ENCODE assay signal across 15 mouse cellular contexts in the genomic region with DNA sequence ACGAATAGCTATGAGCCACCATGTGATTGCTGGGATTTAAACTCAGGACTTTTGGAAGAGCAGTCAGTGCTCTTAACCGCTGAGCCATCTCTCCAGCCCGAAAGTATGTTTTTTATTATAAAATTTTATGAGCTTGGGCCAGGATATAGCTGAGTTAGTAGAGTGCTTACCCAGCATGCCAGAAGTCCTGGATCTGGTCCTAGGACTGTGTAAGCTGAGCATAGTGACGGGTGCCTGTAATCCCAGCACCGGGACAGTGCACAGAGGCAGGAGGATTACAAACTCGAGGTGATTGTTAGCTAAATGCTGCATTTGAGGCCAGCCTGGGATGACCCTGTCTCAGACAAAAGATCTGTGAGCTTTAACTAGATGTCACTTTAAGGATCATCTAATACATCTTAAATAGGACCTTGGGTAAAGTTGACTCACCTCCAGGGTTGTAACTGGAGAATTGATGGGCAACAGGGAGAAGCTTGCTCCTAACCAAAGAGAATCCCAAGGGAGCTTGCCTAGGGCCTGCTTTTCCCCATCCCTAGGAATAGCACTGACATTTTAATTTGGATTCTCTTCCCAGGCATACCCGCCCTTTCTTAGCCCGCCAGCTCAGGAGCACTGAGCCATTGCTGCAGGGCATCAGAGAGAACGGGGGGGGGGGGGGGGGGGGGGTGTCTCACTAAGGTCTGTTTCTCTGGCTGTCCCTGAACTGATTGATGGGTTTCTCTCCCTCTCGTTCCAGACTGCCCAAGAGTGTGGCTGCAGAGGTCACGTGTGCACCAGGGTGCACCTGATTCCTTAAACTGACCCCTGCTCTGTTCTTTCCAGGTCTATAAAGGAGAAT. TPM values are rescaled to one million over a fixed set of nuclear protein-coding genes. Genes with fewer than 3 reads are reported as not detected.
A peak's percentile ranks its signal among the peaks of the same experiment; 100 is the strongest.
DNase-seq lines count a peak whose midpoint lies in the region; ATAC-seq and TF ChIP-seq lines count a peak whose summit lies in the region.
"Had no signal": no experiment of that assay in that cellular context is flagged by ENCODE, and none has a peak within 500 bp of the region (broad histone marks: within the 10 kb centered on the region; RNA-seq: fewer than 3 reads in every experiment).

No protein-coding gene starts in this region.

- ATAC-seq in limb, embryonic 13.5 days (ENCODE audit: low FRiP score, low read depth) = peak; percentile 78
- ATAC-seq in forebrain, embryonic 14.5 days = no peak
- ATAC-seq: hindbrain, embryonic 16.5 days; midbrain, embryonic 13.5 days; Patski had no signal

- H3K36me3 ChIP-seq in kidney, adult 2 months (ENCODE audit: control insufficient read depth, insufficient read depth, low read length) = no peaks in the 10 kb centered on the region
- no peaks in the 10 kb centered on the region for H3K36me3 ChIP-seq in C2C12 (ENCODE audit: control insufficient read depth, insufficient read depth)
- peaks cover 34% of the 10 kb centered on the region for H3K36me3 ChIP-seq in limb, embryonic 13.5 days
- 0 out of 2 replicates have a peak, but pooled peaks cover 4% of the 10 kb centered on the region for H3K36me3 ChIP-seq in forebrain, embryonic 14.5 days (ENCODE audit: control insufficient read depth, insufficient read depth, low read length)

- no peaks in the 10 kb centered on the region for H3K79me2 ChIP-seq in C2C12 (ENCODE audit: control insufficient read depth, insufficient read depth)

- TF ChIP-seq CTCF in kidney, adult 2 months (conservative IDR thresholded peaks at IDR 0.05; ENCODE audit: insufficient read depth, insufficient read length, low read depth, low read length) = no peak
- no peak for TF ChIP-seq CTCF in C2C12 (IDR thresholded peaks at IDR 0.05; ENCODE audit: control insufficient read depth, insufficient read depth, insufficient read length)
- no peak for TF ChIP-seq CTCF in bone marrow macrophage, adult 2 months (IDR thresholded peaks at IDR 0.05; ENCODE audit: low read depth, low read length)

- H3ac ChIP-seq in C2C12 (ENCODE audit: control insufficient read depth, insufficient read length, low read depth) = peak overlapping the region; percentile 40

- H3K4me3 ChIP-seq in kidney, adult 2 months (ENCODE audit: insufficient read depth, low read depth, low read length) = no peak overlapping the region
- H3K4me3 ChIP-seq in C2C12 (ENCODE audit: insufficient read depth, poor library complexity, severe bottlenecking) = no peak overlapping the region
- no peak overlapping the region for H3K4me3 ChIP-seq in bone marrow macrophage, adult 2 months (ENCODE audit: insufficient read depth, low read length)
- no peak overlapping the region for H3K4me3 ChIP-seq in limb, embryonic 13.5 days
- H3K4me3 ChIP-seq in forebrain, embryonic 14.5 days (ENCODE audit: low read depth, low read length) = no peak overlapping the region
- H3K4me3 ChIP-seq: midbrain, embryonic 13.5 days had no signal

- no peak overlapping the region for H3K9ac ChIP-seq in limb, embryonic 13.5 days
- no peak overlapping the region for H3K9ac ChIP-seq in forebrain, embryonic 14.5 days (ENCODE audit: low read length)
- H3K9ac ChIP-seq: midbrain, embryonic 13.5 days had no signal

- TF ChIP-seq POLR2A in kidney, adult 2 months (IDR thresholded peaks at IDR 0.05; ENCODE audit: low read depth, low read length) = no peak
- no peak for TF ChIP-seq POLR2A in bone marrow macrophage, adult 2 months (IDR thresholded peaks at IDR 0.05; ENCODE audit: borderline replicate concordance, low read depth, low read length)

- WGBS in kidney, adult 2 months = 56% methylated on average over 11 of the region's 11 CpGs
- WGBS in limb, embryonic 13.5 days = 36% methylated on average over 11 of the region's 11 CpGs
- WGBS in forebrain, embryonic 14.5 days = 82% methylated on average over 11 of the region's 11 CpGs

- no peaks in the 10 kb centered on the region for H3K4me1 ChIP-seq in kidney, adult 2 months (ENCODE audit: control insufficient read depth, insufficient read depth, low read length)
- H3K4me1 ChIP-seq in bone marrow macrophage, adult 2 months (ENCODE audit: control insufficient read depth, insufficient read depth, low read length) = peaks cover 12% of the 10 kb centered on the region
- H3K4me1 ChIP-seq in limb, embryonic 13.5 days = peaks cover 13% of the 10 kb centered on the region
- H3K4me1 ChIP-seq in forebrain, embryonic 14.5 days (ENCODE audit: control insufficient read depth, insufficient read depth, low read length) = no peaks in the 10 kb centered on the region

- no peak overlapping the region for H3K27ac ChIP-seq in kidney, adult 2 months (ENCODE audit: insufficient read depth, low read depth, low read length)
- 0 out of 2 replicates have a peak overlapping the region, but pooled peaks have one; percentile 33 for H3K27ac ChIP-seq in bone marrow macrophage, adult 2 months (ENCODE audit: insufficient read depth, low read depth, low read length)
- H3K27ac ChIP-seq in limb, embryonic 13.5 days = 0 out of 2 replicates have a peak overlapping the region, but pooled peaks have one; percentile 10
- H3K27ac ChIP-seq in forebrain, embryonic 14.5 days (ENCODE audit: low read depth, low read length) = no peak overlapping the region
- H3K27ac ChIP-seq: midbrain, embryonic 13.5 days had no signal

- H3K27me3 ChIP-seq in kidney, adult 2 months (replicated peaks; ENCODE audit: control insufficient read depth, insufficient read depth, low read length) = no peaks in the 10 kb centered on the region
- H3K27me3 ChIP-seq in C2C12 (ENCODE audit: control insufficient read depth, insufficient read depth, insufficient read length) = no peaks in the 10 kb centered on the region
- no peaks in the 10 kb centered on the region for H3K27me3 ChIP-seq in limb, embryonic 13.5 days
- H3K27me3 ChIP-seq in forebrain, embryonic 14.5 days (replicated peaks; ENCODE audit: control insufficient read depth, insufficient read depth, low read length) = no peaks in the 10 kb centered on the region
- H3K27me3 ChIP-seq: midbrain, embryonic 13.5 days; Patski had no signal

- DNase-seq in kidney, adult 2 months = peak; percentile 16
- DNase-seq in kidney, adult 8-10 months = no peak
- no peak for DNase-seq in left cerebral cortex, adult 18-20 months (ENCODE audit: low spot score in 2 of 2)
- DNase-seq in forebrain, embryonic 14.5 days (ENCODE audit: low spot score) = no peak
- DNase-seq: adrenal gland, adult 2 months; layer of hippocampus, postnatal 36 days; lung, postnatal 4 days; thymus, adult 2 months had no signal

- H3K9me3 ChIP-seq in limb, embryonic 13.5 days = no peaks in the 10 kb centered on the region
- no peaks in the 10 kb centered on the region for H3K9me3 ChIP-seq in forebrain, embryonic 14.5 days (replicated peaks; ENCODE audit: control insufficient read depth, low read length)
- H3K9me3 ChIP-seq: midbrain, embryonic 13.5 days had no signal

- no peak overlapping the region for H3K4me2 ChIP-seq in limb, embryonic 13.5 days (replicated peaks)
- no peak overlapping the region for H3K4me2 ChIP-seq in forebrain, embryonic 14.5 days (ENCODE audit: low read length)
- H3K4me2 ChIP-seq: liver, embryonic 11.5 days; midbrain, embryonic 13.5 days had no signal

- H3K79me3 ChIP-seq in C2C12 (ENCODE audit: low read depth) = no peaks in the 10 kb centered on the region

TF ChIP-seq in C2C12, 6 proteins besides CTCF, POLR2A, EP300 and RAD21:
- TF ChIP-seq MYOD1 (IDR thresholded peaks at IDR 0.05; ENCODE audit: control insufficient read depth, insufficient read length, low read depth) = no peak

RNA-seq across cellular contexts. Expression of gene Kctd7, which starts 15.8 kb away (rescaled TPM):
- polyA plus RNA-seq in kidney, adult 2 months (2012; rRNA removed) = 2.4 and 4.3 TPM in 2 replicates
- polyA plus RNA-seq in C2C12 (2012; fragmentation: generic; extraction: Trizol) = 2.4 TPM
- 4.8 and 5.8 TPM in 2 replicates for polyA plus RNA-seq in bone marrow macrophage, adult 2 months (2012; ENCODE audit: insufficient read depth, insufficient read length, missing spikeins)
- polyA plus RNA-seq in limb, embryonic 13.5 days (2015; fragmentation: Nextera tagmentation; extraction: Ambion mirVana) = 6.7 and 7.0 TPM in 2 replicates
- total RNA-seq in left cerebral cortex, adult 18-20 months (2021) = 10 to 100 TPM; 14.3 to 14.7 TPM
- 10.9 and 12.4 TPM in 2 replicates for polyA plus RNA-seq in forebrain, embryonic 14.5 days (2014; fragmentation: Nextera tagmentation; extraction: Ambion mirVana)

RNA-seq across cellular contexts. Expression of gene Rabgef1, which starts 42.7 kb away (rescaled TPM):
- polyA plus RNA-seq in kidney, adult 2 months (2012; rRNA removed) = 18.4 and 20.9 TPM in 2 replicates
- 14.3 TPM for polyA plus RNA-seq in C2C12 (2012; fragmentation: generic; extraction: Trizol)
- 22.3 and 25.4 TPM in 2 replicates for polyA plus RNA-seq in bone marrow macrophage, adult 2 months (2012; ENCODE audit: insufficient read depth, insufficient read length, missing spikeins)
- 25.8 and 26.6 TPM in 2 replicates for polyA plus RNA-seq in limb, embryonic 13.5 days (2015; fragmentation: Nextera tagmentation; extraction: Ambion mirVana)
- total RNA-seq in left cerebral cortex, adult 18-20 months (2021) = 10 to 100 TPM; 64.5 to 71.3 TPM
- 30.0 and 38.7 TPM in 2 replicates for polyA plus RNA-seq in forebrain, embryonic 14.5 days (2014; fragmentation: Nextera tagmentation; extraction: Ambion mirVana)

RNA-seq across cellular contexts. Expression of gene Tpst1, which starts 55.8 kb away (rescaled TPM):
- polyA plus RNA-seq in kidney, adult 2 months (2012; rRNA removed) = 8.0 and 8.7 TPM in 2 replicates
- 22.3 TPM for polyA plus RNA-seq in C2C12 (2012; fragmentation: generic; extraction: Trizol)
- polyA plus RNA-seq in bone marrow macrophage, adult 2 months (2012; ENCODE audit: insufficient read depth, insufficient read length, missing spikeins) = 14.7 and 15.5 TPM in 2 replicates
- polyA plus RNA-seq in limb, embryonic 13.5 days (2015; fragmentation: Nextera tagmentation; extraction: Ambion mirVana) = 99.2 and 104 TPM in 2 replicates
- 10 to 100 TPM; 34.3 to 34.6 TPM for total RNA-seq in left cerebral cortex, adult 18-20 months (2021)
- 57.1 and 61.4 TPM in 2 replicates for polyA plus RNA-seq in forebrain, embryonic 14.5 days (2014; fragmentation: Nextera tagmentation; extraction: Ambion mirVana)

Comparison
In these comparisons a context has a peak if more than half of its experiments do, and no peak if none do; other contexts are left out.
1. H3K27ac ChIP-seq: peak in bone marrow macrophage, adult 2 months (single experiment) and limb, embryonic 13.5 days (single experiment); none in kidney, adult 2 months (single experiment) and forebrain, embryonic 14.5 days (single experiment).